Mouse (Mus musculus) layer of hippocampus, adult 18-20 months (tissue): ENCODE measurements around the gene Hist1h4j. TPM values are rescaled to one million over a fixed set of nuclear protein-coding genes. Genes with fewer than 3 reads are reported as not detected.
"Not testable (repeated sequence)": the region's sequence is repeated elsewhere in the genome, so short reads cannot be mapped to it uniquely, and the experiment has no call there.

Source experiments
- DNase-seq, 2 experiments: peaks; one replicate each; pipeline ENCODE4 v3.0.0; 2022; ENCODE audit warnings: low spot score in 2 of 2
- long read RNA-seq: library from polyadenylated mRNA; stranded (forward); transcript quantifications from one replicate; pipeline ENCODE4 v2.0.0, GENCODE M21; 2021
- total RNA-seq, 2 experiments: library from RNA; stranded (reverse); gene quantifications; 2 replicates each; pipeline ENCODE4 v1.2.3; 2021

Gene Hist1h4j
- 10 to 100 TPM; 14.8 to 23.1 TPM for total RNA-seq
- long read RNA-seq: 0 reads

DNA sequence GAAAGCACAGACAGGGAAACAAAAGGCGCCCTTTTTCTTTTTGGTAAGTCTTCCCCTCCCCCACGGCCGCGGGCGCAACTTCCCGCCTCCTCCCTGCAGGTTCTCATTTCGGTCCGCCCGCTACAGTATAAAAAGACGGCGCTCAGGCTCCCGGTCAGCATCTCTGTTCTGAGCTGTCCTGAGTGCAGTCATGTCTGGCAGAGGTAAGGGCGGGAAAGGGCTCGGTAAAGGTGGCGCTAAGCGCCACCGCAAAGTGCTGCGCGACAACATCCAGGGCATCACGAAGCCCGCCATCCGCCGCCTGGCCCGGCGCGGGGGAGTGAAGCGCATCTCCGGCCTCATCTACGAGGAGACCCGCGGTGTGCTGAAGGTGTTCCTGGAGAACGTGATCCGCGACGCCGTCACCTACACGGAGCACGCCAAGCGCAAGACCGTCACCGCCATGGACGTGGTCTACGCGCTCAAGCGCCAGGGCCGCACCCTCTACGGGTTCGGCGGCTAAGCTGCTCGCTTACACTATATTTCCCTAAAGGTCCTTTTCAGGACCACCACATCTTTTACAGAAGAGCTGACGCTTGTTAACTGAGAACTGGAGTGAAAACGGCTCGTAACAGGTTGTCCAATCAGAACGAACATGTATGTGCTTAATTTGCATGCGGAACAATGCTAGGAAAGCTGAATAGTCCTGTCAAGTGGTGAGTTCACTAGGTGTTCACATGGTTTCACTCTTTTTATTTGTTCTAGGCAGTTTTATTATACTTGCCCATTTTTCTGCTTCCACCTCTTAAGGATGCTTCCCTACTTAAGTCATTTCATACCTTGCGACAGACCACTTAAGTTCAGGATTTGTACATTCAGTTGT is at the start of gene Hist1h4j:
Hist1h4j (plus strand) TSS at position 159 of the 862 bp plus-strand sequence.
- peak; percentile 67 to 82 for DNase-seq

DNA sequence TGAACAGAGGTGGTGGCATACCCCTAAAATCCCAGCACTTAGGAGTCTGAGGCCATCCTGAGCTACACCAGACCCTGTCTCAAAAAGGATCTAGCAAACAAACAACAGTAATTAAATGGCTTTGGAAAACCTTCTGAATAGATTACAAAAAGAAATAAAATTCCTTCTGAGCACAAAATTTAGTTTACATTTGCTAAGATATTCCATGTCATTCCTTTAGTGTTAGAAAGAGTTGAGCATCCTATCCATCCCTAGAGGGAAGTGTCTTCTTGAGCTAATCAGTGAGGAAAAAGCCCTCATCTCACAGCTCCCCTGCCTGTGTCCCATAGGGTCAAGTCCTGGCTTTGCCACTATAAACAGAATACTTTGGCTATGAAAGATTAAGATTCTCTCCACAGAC is 37.1 kb upstream of the Hist1h4j start, which contains the start of gene Olfr1359:
Olfr1359 (plus strand) TSS at position 301 of the 400 bp plus-strand sequence.
- no peak for DNase-seq

GRCm38 (mm10) chr13:21706669-21707068 is 28.2 kb upstream of the Hist1h4j start:
- no peak for DNase-seq

DNA sequence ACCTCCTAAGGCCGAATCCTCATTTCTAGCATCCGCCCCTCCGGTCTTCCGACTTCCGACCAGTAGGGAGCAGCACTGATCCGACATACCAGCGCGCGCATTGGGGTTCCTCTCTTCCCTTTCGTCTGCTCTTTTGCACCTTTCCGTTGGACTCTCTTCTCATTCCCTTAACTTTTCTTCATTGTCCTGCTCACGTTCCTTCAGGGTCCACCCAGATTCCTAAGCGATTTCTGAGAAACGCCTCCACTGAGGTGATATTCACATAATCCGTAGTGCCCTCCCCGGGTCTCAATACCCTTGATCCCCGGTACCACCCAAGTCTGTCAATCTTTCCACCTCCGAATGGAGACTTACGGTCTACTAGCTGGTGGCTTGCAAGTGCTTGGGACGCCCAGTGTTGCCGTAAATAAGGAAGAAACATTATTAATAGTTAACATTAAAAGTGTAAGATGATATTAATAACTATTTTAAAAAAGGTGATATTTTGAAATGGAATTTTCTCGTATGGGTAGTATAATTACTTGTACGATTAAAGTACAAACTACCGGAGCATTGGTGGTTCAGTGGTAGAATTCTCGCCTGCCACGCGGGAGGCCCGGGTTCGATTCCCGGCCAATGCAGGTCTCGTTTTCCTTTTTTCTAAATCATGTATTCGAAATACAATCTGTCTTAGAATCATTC is 24.7 kb upstream of the Hist1h4j start:
- peak; percentile 84 to 94 for DNase-seq

DNA sequence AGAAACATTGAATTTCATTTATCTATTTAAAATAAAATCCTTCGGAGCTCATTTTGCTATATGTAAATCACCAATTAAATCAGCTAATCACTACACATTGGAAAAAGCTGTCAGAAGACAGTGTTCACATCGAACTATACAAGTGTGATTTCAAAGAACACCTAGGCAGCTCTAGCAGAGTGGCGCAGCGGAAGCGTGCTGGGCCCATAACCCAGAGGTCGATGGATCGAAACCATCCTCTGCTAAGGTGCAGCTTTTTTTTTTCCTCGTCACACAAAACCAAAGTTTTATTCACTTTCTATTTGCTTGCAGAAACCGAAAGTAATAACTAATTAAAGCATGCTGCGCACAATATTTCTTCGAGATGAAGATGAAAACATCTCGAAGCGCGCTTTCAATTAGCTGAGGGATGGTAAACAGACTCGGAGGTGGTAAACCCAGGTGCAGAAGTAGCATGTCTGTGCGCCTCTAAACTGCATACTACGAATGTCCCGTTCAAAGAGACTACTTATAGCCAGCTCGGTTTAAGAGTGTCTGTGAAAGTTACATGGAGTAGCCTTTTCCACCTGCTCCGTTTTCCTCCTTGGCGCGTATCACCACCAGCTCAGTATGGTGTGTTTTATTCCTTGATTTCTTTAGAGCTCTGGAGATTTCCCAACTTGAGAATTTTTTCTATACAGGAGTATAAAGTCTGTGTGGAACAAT is 23.9 kb upstream of the Hist1h4j start:
- DNase-seq: peak; percentile 67 to 90

DNA sequence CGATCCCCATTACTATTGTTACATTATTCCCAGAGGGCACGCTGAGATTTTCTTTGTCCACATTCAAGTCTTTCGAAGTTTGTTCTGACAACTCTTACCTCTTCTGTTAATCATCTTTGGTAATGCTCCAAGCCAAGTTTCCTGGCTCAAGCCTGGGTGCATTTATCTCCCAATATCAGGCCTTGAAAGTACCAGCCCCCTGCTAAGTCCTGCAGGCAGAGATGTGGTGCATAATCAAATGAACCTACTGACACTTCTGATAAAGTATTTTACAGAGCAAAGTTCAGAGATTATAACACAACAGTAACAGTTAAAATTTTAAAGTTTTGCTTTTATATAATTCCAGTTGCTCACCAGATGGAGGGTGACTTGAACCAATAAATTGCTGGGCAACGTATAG is 23.2 kb upstream of the Hist1h4j start:
- no peak for DNase-seq

DNA sequence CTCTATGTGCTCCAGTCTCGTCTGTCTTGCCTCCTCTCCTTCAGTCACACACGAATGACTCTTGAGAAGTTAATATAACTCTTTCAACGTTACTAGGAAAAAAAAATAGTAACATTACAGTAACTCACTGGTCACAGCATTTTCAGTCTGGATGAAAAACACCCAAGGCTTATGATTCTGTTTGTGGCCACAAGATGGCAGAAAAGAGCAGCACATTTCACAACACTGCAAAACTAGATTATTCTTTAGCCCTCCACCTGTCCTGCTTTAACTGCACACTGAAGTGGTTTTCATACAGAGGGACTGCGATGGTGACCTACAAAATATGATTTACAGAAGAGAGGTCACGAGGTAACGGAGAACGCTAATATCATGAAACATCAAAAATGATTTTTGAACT is 20.1 kb upstream of the Hist1h4j start:
- peak; percentile 34 to 86 for DNase-seq

GRCm38 (mm10) chr13:21715131-21715863 is 19.6 kb upstream of the Hist1h4j start:
- DNase-seq: peak; percentile 6 to 39

DNA sequence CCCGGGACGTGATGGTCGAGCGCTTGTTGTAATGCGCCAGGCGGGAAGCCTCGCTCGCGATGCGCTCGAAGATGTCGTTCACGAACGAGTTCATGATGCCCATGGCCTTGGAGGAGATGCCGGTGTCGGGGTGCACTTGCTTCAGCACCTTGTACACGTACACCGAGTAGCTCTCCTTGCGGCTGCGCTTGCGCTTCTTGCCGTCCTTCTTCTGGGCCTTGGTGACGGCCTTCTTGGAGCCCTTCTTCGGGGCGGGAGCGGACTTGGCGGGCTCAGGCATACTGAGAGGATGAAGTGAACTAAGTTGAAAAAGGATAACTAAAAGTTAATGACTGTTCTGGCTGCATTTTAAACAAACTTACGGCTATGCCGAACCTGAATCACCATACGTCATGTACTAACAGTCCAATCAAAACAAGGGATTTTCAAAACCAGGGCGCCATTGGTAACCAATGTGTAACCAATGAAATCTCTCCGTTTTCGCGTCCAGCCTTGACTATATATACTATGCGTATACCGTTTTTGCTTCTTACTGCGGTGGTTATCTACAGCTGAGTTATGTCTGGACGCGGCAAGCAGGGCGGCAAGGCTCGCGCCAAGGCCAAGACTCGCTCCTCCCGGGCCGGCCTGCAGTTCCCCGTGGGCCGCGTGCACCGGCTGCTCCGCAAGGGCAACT is 18.9 kb upstream of the Hist1h4j start, which contains the start of the genes Hist1h2bl and Hist1h2ai:
Hist1h2bl (minus strand) TSS at position 280 of the 676 bp plus-strand sequence.
Hist1h2ai (plus strand) TSS at position 559 of the 676 bp plus-strand sequence.
- DNase-seq: peak; percentile 84 to 96

DNA sequence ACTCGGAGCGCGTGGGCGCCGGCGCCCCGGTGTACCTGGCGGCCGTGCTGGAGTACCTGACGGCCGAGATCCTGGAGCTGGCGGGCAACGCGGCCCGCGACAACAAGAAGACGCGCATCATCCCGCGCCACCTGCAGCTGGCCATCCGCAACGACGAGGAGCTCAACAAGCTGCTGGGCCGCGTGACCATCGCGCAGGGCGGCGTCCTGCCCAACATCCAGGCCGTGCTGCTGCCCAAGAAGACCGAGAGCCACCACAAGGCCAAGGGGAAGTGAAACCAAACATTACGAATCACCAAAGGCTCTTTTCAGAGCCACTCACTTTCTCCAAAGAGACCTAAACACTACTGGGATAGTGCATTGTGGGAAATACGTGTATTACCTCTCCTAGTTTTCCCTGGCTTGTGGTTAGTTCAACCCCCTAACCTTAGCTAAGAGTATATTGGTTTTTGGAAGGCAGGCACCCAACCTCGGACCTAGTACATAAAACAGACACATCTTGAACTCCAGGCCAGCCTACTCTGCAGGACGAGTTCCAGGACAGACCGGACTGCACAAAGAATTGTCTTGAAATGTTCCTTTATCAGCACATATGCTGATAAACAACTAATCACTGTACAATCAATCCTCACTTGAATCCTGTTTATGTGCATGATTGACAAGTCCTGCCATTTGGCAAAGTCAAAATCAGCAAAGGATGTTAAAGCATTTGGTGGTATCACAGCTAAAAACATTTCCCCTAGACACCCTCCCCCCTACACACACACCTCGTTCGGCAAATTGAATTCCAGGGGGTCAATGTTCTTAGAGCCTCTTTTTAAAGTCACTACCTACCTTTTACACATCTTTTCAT is 18.1 kb upstream of the Hist1h4j start:
- peak in 1 of 2 experiments; percentile 22 for DNase-seq

DNA sequence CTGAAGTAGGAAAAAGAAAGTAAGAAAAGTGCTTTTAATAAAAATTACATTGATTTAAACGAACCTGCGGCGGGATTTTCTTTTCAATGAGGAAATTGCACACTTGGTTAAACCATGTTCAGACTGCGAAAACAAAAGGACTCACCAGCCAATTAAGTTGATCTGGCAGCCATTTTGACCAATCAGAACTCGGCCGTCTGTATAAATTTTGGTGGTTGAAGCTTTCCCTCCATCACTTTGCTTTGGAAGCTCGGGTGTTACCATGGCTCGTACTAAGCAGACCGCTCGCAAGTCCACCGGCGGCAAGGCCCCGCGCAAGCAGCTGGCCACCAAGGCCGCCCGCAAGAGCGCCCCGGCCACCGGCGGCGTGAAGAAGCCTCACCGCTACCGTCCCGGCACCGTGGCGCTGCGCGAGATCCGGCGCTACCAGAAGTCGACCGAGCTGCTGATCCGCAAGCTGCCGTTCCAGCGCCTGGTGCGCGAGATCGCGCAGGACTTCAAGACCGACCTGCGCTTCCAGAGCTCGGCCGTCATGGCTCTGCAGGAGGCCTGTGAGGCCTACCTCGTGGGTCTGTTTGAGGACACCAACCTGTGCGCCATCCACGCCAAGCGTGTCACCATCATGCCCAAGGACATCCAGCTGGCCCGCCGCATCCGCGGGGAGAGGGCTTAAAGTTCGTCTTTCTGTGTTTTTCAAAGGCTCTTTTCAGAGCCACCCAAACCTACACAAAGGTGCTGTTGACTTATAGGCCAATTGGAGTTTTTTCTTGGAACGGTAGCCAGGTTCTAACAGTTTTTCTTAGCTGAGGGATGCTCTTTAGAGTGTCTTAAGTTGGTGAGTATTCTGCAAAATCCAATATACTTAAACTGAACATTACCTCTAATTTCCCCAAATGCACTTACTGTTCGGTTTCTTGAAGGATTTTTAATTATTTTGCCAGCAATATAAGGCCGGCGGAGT is 17.2 kb upstream of the Hist1h4j start, which contains the start of gene Hist1h3h:
Hist1h3h (plus strand) TSS at position 263 of the 961 bp plus-strand sequence.
- DNase-seq: peak; percentile 84 to 94

GRCm38 (mm10) chr13:21718381-21719080 is 16.3 kb upstream of the Hist1h4j start:
- no peak for DNase-seq

DNA sequence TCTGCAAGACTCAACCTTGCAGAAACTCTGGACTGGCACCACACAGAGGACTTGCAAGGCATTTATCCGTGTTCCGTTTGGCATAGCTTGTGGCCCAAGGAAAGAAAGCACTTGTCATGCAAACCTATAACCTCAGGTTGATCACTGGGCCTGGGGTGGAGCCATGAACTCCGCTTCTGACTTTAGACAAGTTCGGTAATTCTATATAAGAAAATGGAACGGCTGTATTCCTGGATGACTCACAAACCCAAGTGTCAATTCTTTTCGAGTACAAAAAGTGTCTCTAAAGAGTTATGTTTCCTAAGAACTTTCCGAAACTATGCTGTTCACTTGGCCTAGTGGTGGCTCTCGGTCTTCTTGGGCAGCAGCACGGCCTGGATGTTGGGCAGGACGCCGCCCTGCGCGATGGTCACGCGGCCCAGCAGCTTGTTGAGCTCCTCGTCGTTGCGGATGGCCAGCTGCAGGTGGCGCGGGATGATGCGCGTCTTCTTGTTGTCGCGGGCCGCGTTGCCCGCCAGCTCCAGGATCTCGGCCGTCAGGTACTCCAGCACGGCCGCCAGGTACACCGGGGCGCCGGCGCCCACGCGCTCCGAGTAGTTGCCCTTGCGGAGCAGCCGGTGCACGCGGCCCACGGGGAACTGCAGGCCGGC is 13.6 kb upstream of the Hist1h4j start:
- not testable (repeated sequence) for DNase-seq

GRCm38 (mm10) chr13:21721757-21722372 is 13.0 kb upstream of the Hist1h4j start, which contains the start of gene Hist1h2bm:
Gene Hist1h2bm (plus strand): TSS chr13:21722044.
- DNase-seq: peak; percentile 48 to 85

- DNase-seq: no peak
Observed at GRCm38 (mm10) chr13:21722373-21722925, 12.4 kb upstream of the Hist1h4j start.
